Mouse (Mus musculus) ES-CJ7 (cell line): ENCODE results near the gene Lrguk.

Source experiments
- DNase-seq: peaks from one replicate; pipeline ENCODE4 v3.0.0; 2011; ENCODE audit warnings: low read depth, low spot score

Gene Lrguk

GRCm38 (mm10) chr6:34174715-34175114 is 145.5 kb downstream of the Lrguk start:
- DNase-seq: no peak

- peak; percentile 47 for DNase-seq
These were observed 147.0 kb downstream of the Lrguk start for GRCm38 (mm10) chr6:34176111-34176863.

GRCm38 (mm10) chr6:34176864-34177247 is 147.6 kb downstream of the Lrguk start, which contains the start of gene Slc35b4:
TSS of gene Slc35b4 (minus strand) at chr6:34177111.
- DNase-seq: peak; percentile 99

DNA sequence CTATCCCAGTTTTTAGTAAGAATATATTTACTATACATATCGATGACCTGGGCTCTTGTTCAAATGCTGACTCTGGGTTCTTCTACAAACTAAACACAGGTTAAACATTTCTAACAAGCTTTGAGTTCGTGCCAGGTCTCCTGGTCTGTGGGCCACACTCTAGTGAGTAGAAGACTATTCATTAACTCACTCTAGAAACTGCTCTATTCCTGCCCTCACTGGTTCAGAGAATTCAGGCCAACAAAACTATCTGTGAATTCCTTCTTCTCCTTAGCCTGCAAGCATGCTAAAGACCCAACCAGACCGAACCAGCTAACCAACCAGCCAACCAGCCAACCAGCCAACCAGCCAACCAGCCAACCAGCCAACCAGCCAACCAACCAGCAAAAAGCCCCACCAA is 149.8 kb downstream of the Lrguk start:
- no peak for DNase-seq

DNA sequence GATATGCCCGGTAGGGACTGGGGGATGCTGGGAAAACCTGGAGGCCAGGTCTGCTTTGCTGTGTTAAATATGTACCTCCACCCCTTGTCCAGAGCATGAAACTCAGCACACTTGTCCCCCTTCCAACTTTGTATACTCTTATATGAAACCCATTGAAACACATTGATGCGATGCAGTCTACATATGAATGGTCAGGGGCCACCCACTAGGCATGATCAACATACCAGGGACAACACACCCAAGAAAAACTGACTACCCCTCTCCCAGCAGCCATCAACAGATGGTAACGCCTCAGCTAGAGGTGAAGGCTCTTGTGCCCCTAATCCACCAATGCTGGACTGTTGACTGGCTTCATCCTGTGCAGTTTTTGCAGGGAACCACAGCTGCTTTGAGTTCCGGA is 150.7 kb downstream of the Lrguk start:
- DNase-seq: peak; percentile 62

- DNase-seq: no peak
These were observed 152.7 kb downstream of the Lrguk start for GRCm38 (mm10) chr6:34181961-34182360.

DNA sequence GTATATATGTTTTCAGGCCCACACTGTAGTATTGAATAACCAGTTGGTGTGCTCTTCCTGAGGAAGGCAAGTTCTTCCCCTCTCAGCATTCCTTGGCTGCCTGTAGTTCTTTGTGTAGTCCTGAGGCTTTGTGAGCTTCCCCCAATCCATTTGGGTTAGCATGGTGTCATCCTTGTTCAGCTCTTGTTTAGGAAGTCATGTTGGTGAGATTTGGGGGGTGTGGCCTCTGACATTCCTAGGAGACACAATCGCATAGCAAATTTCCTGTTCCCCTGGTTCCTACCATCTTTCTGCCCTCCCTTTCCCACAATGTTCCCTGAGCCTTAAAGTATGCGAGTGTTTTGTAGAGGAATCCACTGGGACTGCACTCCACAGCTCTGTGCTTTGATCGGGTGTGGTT is 154.1 kb downstream of the Lrguk start:
- DNase-seq: peak; percentile 51
